Mouse (Mus musculus) MEL-GATA-1-ER (cell line): ENCODE measurements at regions not wholly inside any gene's neighbourhood (a gene's known extent, or its start where the extent isn't known, plus 50 kb on each side); places are given as distances from the start of the nearest gene placed in this dataset.

Source experiments
- DNase-seq: peaks from one replicate; pipeline ENCODE4 v3.0.0-alpha.2; 2012; ENCODE audit warnings: low read depth; ENCODE audit errors: extremely low read depth

GRCm38 (mm10) chr3:52555038-52555437 is 286.9 kb downstream of the Foxo1 start:
- no peak for DNase-seq

GRCm38 (mm10) chr3:52554490-52554889 is 286.4 kb downstream of the Foxo1 start:
- no peak for DNase-seq

- no peak for DNase-seq
These were observed 280.2 kb downstream of the Foxo1 start for GRCm38 (mm10) chr3:52548201-52548893.

- DNase-seq: no peak
These were observed 277.9 kb downstream of the Foxo1 start for GRCm38 (mm10) chr3:52546035-52546434.

- no peak for DNase-seq
These were observed 274.9 kb downstream of the Foxo1 start for GRCm38 (mm10) chr3:52543006-52543405.

GRCm38 (mm10) chr3:52540862-52541380 is 272.8 kb downstream of the Foxo1 start:
- DNase-seq: no peak

GRCm38 (mm10) chr3:52539813-52540378 is 271.8 kb downstream of the Foxo1 start:
- DNase-seq: no peak

GRCm38 (mm10) chr3:52538306-52538705 is 270.2 kb downstream of the Foxo1 start:
- DNase-seq: no peak

- DNase-seq: no peak
These were observed 269.3 kb downstream of the Foxo1 start for GRCm38 (mm10) chr3:52537362-52537911.

GRCm38 (mm10) chr3:52535411-52536021 is 267.4 kb downstream of the Foxo1 start:
- no peak for DNase-seq

GRCm38 (mm10) chr3:52534118-52534517 is 266.0 kb downstream of the Foxo1 start:
- DNase-seq: no peak

GRCm38 (mm10) chr3:52531686-52532351 is 263.7 kb downstream of the Foxo1 start:
- DNase-seq: no peak

- no peak for DNase-seq
These were observed 262.4 kb downstream of the Foxo1 start for GRCm38 (mm10) chr3:52530406-52530970.

GRCm38 (mm10) chr3:52529136-52529535 is 261.0 kb downstream of the Foxo1 start:
- DNase-seq: no peak

- DNase-seq: no peak
These were observed 260.4 kb downstream of the Foxo1 start for GRCm38 (mm10) chr3:52528521-52528920.

- no peak for DNase-seq
These were observed 259.6 kb downstream of the Foxo1 start for GRCm38 (mm10) chr3:52527781-52528180.

GRCm38 (mm10) chr3:52527010-52527754 is 259.0 kb downstream of the Foxo1 start:
- DNase-seq: no peak

- no peak for DNase-seq
These were observed 254.8 kb downstream of the Foxo1 start for GRCm38 (mm10) chr3:52522886-52523285.

GRCm38 (mm10) chr3:52520609-52520947 is 252.4 kb downstream of the Foxo1 start:
- no peak for DNase-seq

- no peak for DNase-seq
These were observed 251.9 kb downstream of the Foxo1 start for GRCm38 (mm10) chr3:52519910-52520608.
